Mouse (Mus musculus) neutrophil, adult 83 days (primary cell): ENCODE measurements around the gene Fndc11. TPM values are rescaled to one million over a fixed set of nuclear protein-coding genes. Genes with fewer than 3 reads are reported as not detected.

ENCODE experiments used
- total RNA-seq, 2 experiments: library from RNA; stranded (reverse); gene quantifications; one replicate each; pipeline ENCODE4 v1.2.4; 2023

The Fndc11 gene
- total RNA-seq = not detected

DNA sequence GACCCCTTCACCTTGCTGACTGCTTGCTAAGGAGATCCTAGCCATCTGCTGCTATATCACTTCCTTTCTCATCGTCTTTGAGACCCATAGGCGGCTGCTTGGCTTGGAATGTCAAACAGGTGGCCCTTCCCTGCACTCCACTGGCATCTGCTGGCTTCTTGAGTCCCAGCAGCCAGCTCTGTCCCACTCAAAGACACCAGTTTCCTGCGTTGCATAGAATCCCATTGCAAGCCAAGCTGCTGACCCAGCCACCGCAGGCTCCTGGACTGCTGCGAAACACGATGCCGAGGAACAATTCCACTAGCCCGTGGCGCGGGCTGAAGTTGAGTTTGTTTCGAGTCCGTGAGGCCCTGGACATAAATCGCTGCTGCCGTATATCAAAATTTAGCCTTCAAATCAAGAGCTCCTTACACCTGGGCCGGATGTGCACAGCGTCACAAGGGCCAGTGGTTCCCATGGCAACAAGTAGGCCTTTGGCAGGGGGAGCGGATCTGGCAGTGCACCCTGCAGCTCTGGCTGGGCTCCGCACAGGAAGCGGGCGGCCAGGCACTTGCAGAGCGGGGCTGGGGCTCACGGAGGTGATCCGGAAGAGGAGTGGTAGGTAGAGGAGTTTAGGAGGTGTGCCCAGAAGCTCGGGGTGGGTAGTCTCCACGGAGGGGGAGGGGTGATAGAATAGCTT is at the start of gene Fndc11:
Fndc11 (plus strand) TSS at position 476 of the 679 bp plus-strand sequence.

GRCm38 (mm10) chr2:181187121-181188000 is 32.5 kb upstream of the Fndc11 start, which contains the start of gene Ppdpf:
Gene Ppdpf, plus strand, starts transcription at chr2:181187247.

GRCm38 (mm10) chr2:181202422-181202821 is 17.4 kb upstream of the Fndc11 start, which contains the start of gene Ptk6:
Gene Ptk6, minus strand, starts transcription at chr2:181202789.

GRCm38 (mm10) chr2:181213021-181213445 is 6.8 kb upstream of the Fndc11 start, which contains the start of gene Srms:
Gene Srms, minus strand, starts transcription at chr2:181213185.

DNA sequence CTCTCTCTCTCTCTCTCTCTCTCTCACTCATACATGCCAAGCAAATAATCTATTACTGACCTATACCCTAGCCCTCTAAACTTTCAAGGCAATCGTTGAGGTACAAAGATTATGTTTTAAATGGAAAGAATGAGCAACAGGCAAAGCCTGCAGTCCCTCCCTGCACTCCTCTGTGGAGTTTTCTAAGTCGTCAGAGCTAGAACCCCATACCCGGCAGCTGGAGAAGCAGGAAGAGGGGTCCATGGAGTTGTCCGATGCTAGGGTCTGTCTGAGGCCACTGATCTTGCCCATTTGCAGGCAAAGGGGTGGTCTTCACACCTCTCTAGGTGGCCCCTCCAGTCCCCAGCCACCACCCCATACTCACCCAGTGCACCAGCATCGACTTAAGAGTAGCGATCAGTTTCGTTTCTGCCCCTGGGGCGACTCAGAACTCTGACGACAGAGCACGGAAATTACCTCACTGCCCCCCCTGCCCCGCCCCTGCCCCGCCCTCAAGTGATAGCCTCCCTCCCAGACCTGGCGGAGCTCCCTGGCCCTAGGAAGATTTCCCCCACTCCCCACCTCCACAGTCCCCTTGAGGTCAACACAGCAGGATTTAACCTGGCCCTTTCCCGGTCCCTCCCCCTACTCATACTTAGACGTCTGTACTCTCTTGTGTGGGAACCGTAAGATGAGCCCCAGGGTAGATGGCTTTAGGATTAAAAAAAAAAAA is 21.9 kb downstream of the Fndc11 start, which contains the start of gene Helz2:
Helz2 (minus strand) TSS at position 426 of the 712 bp plus-strand sequence.

Other genes starting within 250 kb of the Fndc11 start
- gene Col20a1, start 233.5 kb upstream of the Fndc11 start, total RNA-seq = 1 to 10 TPM; 1.3 to 2.0 TPM
- gene Chrna4, start 176.5 kb upstream of the Fndc11 start, total RNA-seq = not detected
- under 1 TPM in 1 of 2 experiments, not detected in 1; 0.20 TPM for gene Kcnq2, start 84.7 kb upstream of the Fndc11 start, total RNA-seq
- not detected for gene Eef1a2, start 63.0 kb upstream of the Fndc11 start, total RNA-seq
- gene Ppdpf, start 32.8 kb upstream of the Fndc11 start, total RNA-seq = 10 to 100 TPM; 19.0 to 24.2 TPM
- gene Ptk6, start 17.2 kb upstream of the Fndc11 start, total RNA-seq = not detected
- not detected for gene Srms, start 6.8 kb upstream of the Fndc11 start, total RNA-seq
- gene Helz2, start 22.0 kb downstream of the Fndc11 start, total RNA-seq = 10 to 100 TPM; 43.2 to 49.9 TPM
- gene Gmeb2, start 68.0 kb downstream of the Fndc11 start, total RNA-seq = 10 to 100 TPM; 29.6 to 32.9 TPM
- gene Stmn3, start 94.5 kb downstream of the Fndc11 start, total RNA-seq = not detected
- gene Rtel1, start 99.7 kb downstream of the Fndc11 start, total RNA-seq = 10 to 100 TPM; 44.1 to 45.7 TPM
- gene Zgpat, start 144.9 kb downstream of the Fndc11 start, total RNA-seq = 10 to 100 TPM; 24.2 to 26.4 TPM
- 10 to 100 TPM; 31.6 to 33.2 TPM for gene Arfrp1, start 145.4 kb downstream of the Fndc11 start, total RNA-seq
- gene Lime1, start 160.1 kb downstream of the Fndc11 start, total RNA-seq = 10 to 100 TPM; 24.7 to 25.8 TPM
- gene Zbtb46, start 239.4 kb downstream of the Fndc11 start, total RNA-seq = 1 to 10 TPM; 1.6 to 2.0 TPM